Mouse (Mus musculus): ENCODE results near the gene Gm20683.

Gm20683 gene

GRCm38 (mm10) chr17:25842509-25842908 is 946 bp upstream of the Gm20683 start:
- DNase-seq (ENCODE audit: low spot score in 2 of 2): no peak

DNA sequence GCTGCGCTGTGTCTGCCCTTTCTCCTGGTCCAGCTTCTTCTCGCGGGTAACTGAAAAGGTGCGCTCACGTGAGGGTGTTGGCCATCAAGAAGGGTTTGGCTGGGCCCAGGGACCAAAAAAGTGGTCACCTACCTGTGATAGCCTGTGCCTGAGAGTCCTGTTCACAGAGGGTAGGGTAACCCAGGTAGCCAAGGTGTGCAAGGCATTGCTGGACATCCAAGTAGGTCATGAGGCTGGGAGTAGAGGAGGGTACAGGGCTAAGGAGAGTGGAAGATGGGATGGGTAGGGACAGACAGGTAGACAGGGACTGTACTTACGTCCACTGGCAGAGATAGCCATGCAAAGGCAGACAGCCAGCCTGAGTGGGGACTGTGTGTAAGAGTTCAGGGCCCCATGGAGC is 1.0 kb downstream of the Gm20683 start:
- no peak for DNase-seq (ENCODE audit: low spot score in 2 of 2)

DNA sequence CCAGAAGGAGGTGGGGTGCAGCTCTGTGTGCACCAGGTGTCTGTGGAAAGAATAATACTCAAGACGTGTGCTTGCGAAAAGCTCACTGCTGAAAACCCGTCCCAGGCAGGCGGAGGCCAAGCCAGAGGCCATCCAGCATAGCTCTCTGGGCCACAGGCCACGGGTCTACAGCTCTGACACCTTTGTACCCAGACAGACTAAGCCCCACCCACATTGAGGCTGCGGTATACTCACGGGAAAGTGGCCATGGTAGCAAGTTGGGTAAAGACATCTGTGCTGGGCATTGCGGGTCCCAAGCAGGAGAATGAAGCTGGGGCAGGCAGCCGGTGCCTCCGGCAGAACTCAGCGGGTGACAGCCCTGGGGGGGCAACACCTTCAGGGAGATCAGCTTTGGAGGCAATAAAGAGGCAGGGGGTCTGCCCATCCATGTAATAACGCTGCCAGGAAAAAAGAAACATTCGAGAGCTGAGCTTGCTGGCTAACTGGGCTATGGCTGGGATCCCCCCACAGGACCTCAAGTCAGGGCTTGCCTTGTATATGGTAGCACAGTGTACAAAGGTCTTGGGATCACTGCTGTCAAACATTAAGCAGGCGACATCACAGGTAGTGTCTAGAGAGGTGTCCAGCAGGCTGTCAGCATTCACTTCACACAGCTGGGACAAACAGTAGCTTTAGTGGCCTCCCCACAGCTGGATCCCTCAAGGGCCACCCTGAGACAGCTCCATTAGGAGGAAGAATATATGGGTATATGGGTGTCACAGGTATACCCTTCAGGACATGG is 1.9 kb downstream of the Gm20683 start:
- DNase-seq (ENCODE audit: low spot score in 2 of 2): no peak

- no peak for DNase-seq (ENCODE audit: low spot score in 2 of 2)
These were observed 2.7 kb downstream of the Gm20683 start for GRCm38 (mm10) chr17:25838904-25839303.

GRCm38 (mm10) chr17:25837533-25837932 is 4.0 kb downstream of the Gm20683 start:
- peak in 1 of 2 experiments; percentile 40 for DNase-seq (ENCODE audit: low spot score in 2 of 2)

- DNase-seq (ENCODE audit: low spot score in 2 of 2): peak; percentile 86 to 89
These were observed 4.5 kb downstream of the Gm20683 start, which contains the start of gene Rhbdl1 for GRCm38 (mm10) chr17:25837076-25837410. Gene Rhbdl1 (minus strand): TSS chr17:25837295.

GRCm38 (mm10) chr17:25836397-25837075 is 5.0 kb downstream of the Gm20683 start:
- peak in 1 of 2 experiments; percentile 40 for DNase-seq (ENCODE audit: low spot score in 2 of 2)

- DNase-seq (ENCODE audit: low spot score in 2 of 2): no peak
These were observed 5.7 kb downstream of the Gm20683 start for GRCm38 (mm10) chr17:25835816-25836215.

DNA sequence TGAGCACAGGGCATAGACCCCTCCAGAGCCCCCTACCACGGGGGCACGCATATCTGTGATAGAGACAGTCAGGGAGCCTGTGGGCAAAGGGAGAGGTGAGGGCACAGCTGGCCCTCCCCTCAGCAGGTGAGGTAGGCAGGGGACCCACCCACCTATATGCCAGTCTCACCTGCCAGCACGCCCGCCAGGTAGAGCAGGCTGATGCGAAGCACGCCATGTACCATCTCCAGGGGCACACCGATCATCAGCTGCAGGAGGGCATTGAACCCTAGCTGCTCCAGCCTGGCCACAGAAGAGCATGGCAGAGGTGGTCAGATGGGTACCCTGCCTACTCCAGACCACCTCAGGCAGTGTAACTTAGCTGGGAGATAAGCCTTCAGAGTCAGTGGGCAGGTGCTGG is 6.3 kb downstream of the Gm20683 start:
- no peak for DNase-seq (ENCODE audit: low spot score in 2 of 2)

DNA sequence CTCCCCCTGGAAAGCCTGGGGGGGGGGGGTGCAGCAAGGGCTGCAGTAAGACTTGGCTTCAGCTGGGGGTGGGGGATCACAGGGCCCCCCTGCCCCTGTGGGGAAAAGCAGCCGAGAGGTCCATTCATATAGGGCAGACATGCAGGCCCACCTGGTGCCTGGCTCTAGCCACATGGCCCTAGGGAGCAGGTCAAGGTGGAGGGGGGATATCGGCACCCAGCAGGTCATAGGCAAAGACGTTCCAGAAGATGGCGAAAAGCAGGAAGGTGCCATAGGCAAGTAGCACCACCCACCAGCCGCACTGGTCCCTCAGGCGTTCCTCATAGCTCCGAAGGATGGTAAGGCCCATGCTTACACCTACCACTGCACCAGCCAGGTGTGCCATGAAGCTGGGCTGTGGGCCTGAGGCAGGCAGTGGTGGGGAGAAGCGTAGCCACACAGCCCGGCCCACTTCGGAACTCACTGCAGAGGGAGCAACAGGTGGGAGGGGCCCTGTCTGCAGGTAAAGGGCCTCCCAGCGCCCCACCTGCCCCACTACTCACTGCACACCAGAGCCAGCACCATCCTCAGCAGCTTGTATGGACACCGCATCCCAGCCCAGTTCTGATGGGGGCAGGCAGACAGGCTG is 6.9 kb downstream of the Gm20683 start:
- DNase-seq (ENCODE audit: low spot score in 2 of 2): no peak

DNA sequence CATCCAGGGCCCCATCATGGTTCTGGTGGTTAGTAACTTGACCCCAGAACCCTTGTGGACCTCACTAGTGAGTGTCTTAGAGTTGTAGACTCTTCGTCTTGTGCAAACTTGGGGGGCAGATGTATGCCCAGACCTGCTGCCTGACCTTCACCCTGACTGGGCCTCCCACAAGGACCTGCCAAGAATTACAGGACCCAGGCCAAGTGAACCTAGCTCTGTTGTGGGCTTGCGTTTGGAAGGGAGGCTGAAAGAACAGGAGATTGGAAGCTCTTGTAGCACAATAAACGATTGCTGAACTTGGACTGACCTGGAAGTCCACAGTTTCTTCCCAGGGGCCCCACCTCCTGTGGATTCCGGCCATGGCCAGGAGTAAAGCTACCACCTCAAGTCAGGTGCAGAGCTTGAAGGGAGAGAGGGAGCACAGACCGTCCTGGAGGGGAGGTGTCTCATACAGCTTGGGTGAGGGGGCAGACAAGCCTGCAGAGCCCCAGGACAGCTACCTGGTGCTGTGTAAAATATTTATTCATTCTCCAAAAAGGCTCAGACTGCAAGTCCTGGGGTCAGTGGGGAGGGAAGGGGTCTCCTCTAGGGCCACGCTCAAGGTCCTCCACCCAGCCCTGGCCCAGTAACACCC is 7.5 kb downstream of the Gm20683 start:
- DNase-seq (ENCODE audit: low spot score in 2 of 2): no peak

DNA sequence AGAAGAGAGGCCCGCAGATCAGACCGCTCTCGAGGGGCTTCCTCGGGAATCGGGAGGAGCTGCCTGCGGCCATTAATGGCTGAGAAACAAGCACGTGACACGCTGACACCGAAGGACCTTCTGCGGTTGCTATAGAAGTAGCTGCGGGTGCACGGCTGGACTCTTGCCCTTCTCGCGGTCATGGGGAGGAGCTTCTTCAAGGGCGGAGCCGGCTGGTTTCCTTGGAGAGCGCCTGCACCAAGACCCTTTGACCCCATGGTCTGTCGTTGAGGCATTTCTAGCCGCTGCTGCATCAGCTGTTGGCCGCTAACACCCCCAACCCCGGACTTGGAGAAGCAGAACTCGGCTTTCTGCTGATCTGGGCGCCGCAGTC is 8.3 kb downstream of the Gm20683 start, which contains the start of gene Stub1:
Gene Stub1 (minus strand): TSS at position 114 of the 373 bp plus-strand sequence.
- DNase-seq (ENCODE audit: low spot score in 2 of 2): peak in 1 of 2 experiments; percentile 87

DNA sequence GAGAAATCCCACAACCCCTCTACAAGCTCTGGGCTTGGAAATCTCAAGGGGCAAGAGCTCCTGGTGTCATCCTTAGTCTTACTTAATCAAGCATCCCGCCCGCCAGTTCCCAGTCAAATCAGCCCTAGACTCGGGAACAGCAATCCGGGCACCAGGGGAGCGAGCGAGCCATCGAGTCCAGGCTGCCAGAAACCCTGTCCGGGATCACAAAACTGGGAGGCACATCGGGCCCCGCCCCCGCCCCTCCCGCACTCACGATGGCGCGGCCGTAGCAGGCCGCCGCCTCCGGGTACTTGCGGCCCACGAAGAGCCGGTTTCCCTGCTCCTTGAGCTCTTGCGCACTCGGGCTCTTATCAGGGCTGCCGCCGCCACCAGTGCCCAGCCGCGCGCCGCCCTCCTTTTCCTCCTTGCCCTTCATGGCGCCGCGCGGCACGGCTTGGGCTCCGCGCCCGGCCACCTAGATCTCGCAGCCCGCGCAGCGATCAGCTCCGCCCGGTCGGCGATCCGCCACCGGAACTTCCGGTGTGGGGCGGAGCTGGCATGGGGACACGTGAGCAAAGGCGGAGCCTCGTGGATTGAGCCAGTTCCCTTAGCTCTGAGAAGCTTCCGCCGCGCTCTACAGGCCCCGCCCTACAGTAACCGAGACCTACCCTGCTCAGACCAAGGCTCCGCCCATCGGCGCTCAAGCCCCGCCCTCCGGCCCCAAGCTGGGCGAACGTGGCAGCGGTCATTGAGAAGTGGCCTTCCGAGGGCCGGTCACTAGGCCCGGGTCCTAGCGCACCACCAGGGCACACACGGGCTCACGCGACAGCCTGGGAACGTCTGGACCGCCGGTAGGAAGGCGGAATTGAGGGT is 8.9 kb downstream of the Gm20683 start:
- peak; percentile 98 for DNase-seq (ENCODE audit: low spot score in 2 of 2)

- no peak for DNase-seq (ENCODE audit: low spot score in 2 of 2)
These were observed 9.9 kb downstream of the Gm20683 start for GRCm38 (mm10) chr17:25831451-25832281.

GRCm38 (mm10) chr17:25830806-25831431 is 10.6 kb downstream of the Gm20683 start:
- DNase-seq (ENCODE audit: low spot score in 2 of 2): no peak

GRCm38 (mm10) chr17:25830200-25830753 is 11.3 kb downstream of the Gm20683 start:
- DNase-seq (ENCODE audit: low spot score in 2 of 2): no peak

DNA sequence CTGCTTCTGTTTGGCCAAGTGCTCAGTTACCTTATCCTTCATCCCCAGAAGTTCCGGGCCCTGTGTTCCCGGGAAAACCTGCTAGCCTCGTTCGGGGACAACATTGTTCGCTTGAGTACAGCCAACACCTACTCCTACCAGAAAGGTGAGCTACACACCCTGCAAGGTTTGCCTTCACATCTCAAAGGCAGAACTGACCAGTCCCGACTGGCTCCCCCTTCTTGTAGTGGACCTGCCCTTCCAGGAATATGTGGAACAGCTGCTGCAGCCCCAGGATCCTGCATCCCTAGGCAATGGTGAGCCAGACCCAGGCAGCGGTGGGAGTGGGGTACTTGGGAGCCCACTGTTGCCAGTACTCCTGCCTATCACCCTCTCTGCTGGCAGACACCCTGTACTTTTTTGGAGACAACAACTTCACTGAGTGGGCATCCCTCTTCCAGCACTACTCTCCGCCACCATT is 12.0 kb downstream of the Gm20683 start:
- DNase-seq (ENCODE audit: low spot score in 2 of 2): no peak

DNA sequence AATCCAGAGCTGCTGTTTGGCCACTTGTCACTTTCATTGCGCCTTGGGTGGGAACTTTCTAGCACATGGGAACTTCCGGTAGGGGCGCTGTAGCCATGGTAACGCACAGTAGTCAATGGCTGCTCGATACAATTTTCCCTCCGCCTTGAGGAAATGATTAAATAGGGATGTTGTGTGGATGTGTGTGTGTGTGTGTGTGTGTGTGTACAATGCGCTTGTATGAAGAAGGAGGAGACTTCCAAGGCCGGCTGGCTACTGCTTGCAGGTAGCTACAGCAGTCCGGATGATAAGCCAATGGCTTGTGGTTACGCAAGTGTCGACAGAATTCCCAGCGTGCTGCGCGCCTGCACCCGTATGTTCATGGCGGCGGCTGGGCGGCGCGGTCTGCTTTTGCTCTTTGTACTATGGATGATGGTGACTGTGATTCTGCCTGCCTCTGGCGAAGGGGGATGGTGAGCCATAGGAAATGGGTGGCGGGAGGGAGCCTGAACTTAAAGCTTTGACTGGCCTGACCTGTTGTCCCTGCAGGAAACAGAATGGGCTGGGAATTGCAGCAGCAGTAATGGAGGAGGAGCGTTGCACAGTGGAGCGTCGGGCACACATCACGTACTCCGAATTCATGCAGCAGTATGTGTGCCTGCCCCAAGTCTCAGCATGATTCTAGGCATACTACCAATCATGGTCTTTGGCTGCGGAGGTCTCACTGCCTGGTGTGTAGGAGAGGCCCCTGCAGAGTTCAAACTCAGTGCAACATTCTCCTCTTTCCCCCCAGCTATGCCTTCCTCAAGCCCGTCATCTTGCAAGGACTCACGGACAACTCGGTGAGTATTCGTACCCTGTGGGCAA is 12.6 kb downstream of the Gm20683 start, which contains the start of gene Jmjd8:
Gene Jmjd8 (plus strand): TSS at position 156 of the 846 bp plus-strand sequence.
- DNase-seq (ENCODE audit: low spot score in 2 of 2): peak; percentile 85 to 91
